Mouse (Mus musculus): ENCODE data around the gene Aph1b.

The Aph1b gene

GRCm38 (mm10) chr9:66744531-66744930 lies 50.8 kb downstream of the Aph1b start:
- DNase-seq (ENCODE audit: low read depth, low spot score): no peak

- DNase-seq (ENCODE audit: low read depth, low spot score): no peak
Measured at GRCm38 (mm10) chr9:66739516-66739915, 55.8 kb downstream of the Aph1b start.

- DNase-seq (ENCODE audit: low read depth, low spot score): no peak
Measured at GRCm38 (mm10) chr9:66736551-66736950, 58.7 kb downstream of the Aph1b start.

- DNase-seq (ENCODE audit: low read depth, low spot score): no peak
Measured at GRCm38 (mm10) chr9:66736016-66736415, 59.3 kb downstream of the Aph1b start.

- no peak for DNase-seq (ENCODE audit: low read depth, low spot score)
Measured at GRCm38 (mm10) chr9:66735122-66735521, 60.2 kb downstream of the Aph1b start.

- no peak for DNase-seq (ENCODE audit: low read depth, low spot score)
Measured at GRCm38 (mm10) chr9:66734568-66734967, 60.7 kb downstream of the Aph1b start.

GRCm38 (mm10) chr9:66732791-66733691 lies 62.2 kb downstream of the Aph1b start:
- DNase-seq (ENCODE audit: low read depth, low spot score): no peak

GRCm38 (mm10) chr9:66731284-66731683 lies 64.0 kb downstream of the Aph1b start:
- DNase-seq (ENCODE audit: low read depth, low spot score): no peak

- no peak for DNase-seq (ENCODE audit: low read depth, low spot score)
Measured at GRCm38 (mm10) chr9:66730556-66730955, 64.7 kb downstream of the Aph1b start.

GRCm38 (mm10) chr9:66727333-66727732 lies 68.0 kb downstream of the Aph1b start:
- no peak for DNase-seq (ENCODE audit: low read depth, low spot score)

- no peak for DNase-seq (ENCODE audit: low read depth, low spot score)
Measured at GRCm38 (mm10) chr9:66725591-66725990, 69.7 kb downstream of the Aph1b start.

Measured in skeletal muscle tissue, adult 2 months (tissue).